Mouse (Mus musculus): ENCODE results near the gene Bicd1.

DNA sequence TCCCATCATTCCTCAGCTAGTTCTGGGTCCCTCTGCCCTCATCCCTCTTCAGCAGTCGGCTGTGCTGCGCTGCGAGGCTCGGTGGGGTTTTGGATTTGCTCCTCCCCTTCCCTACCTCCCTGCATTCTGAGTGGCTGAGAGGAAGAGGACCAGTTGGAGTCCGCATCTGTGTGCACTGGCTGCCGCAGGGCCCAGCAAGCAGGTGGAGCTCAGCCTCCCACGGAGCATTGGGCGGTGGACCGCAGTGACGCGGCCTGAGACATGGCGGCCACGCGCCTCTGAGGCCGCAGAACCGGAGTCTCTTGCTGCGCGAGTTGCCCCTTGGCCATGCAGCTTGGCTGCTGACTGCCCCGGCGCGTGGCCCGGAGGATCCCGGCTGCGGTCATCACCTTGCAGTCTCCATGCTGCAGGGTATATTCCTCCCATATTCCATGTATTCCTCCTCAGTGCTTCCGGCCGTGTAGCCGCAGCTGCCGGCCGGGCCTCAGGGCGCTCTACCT lies at the start of gene Bicd1:
- TF ChIP-seq POLR2A (IDR thresholded peaks at IDR 0.05; ENCODE audit: low read depth, low read length): peak; percentile 78
- no peak for TF ChIP-seq CTCF (conservative IDR thresholded peaks at IDR 0.05; ENCODE audit: insufficient read depth, insufficient read length, low read depth, low read length)

All from kidney, adult 2 months (tissue).